Mouse (Mus musculus) cerebellum, postnatal 36 days (tissue): Measurements from ENCODE around the gene Hnrnpf.
A peak's percentile ranks its signal among the peaks of the same experiment; 100 is the strongest.
"Not testable (repeated sequence)": the region's sequence is repeated elsewhere in the genome, so short reads cannot be mapped to it uniquely, and the experiment has no call there.

Source experiments
- DNase-seq, 2 experiments: peaks; one replicate each; pipeline ENCODE4 v3.0.0; 2021 to 2022; ENCODE audit warnings: mixed read lengths in 2 of 2

The Hnrnpf gene

GRCm38 (mm10) chr6:117900126-117901080, at the start of gene Hnrnpf:
Gene Hnrnpf (plus strand): TSS chr6:117900324.
- no peak for DNase-seq

GRCm38 (mm10) chr6:117851747-117852146, 48.4 kb upstream of the Hnrnpf start:
- DNase-seq, result no peak

- no peak for DNase-seq
Measured at GRCm38 (mm10) chr6:117857990-117858389, 42.1 kb upstream of the Hnrnpf start.

GRCm38 (mm10) chr6:117861848-117862247, 38.3 kb upstream of the Hnrnpf start, which contains the start of gene Zfp239:
Gene Zfp239 (plus strand): TSS chr6:117862100.
- no peak for DNase-seq

- no peak for DNase-seq
Measured at GRCm38 (mm10) chr6:117862465-117862864, 37.7 kb upstream of the Hnrnpf start.

- peak; percentile 71 to 72 for DNase-seq
Measured at GRCm38 (mm10) chr6:117862899-117863620, 37.1 kb upstream of the Hnrnpf start.

- no peak for DNase-seq
Measured at GRCm38 (mm10) chr6:117863751-117864150, 36.4 kb upstream of the Hnrnpf start.

GRCm38 (mm10) chr6:117868187-117868586, 31.9 kb upstream of the Hnrnpf start:
- DNase-seq, result no peak

GRCm38 (mm10) chr6:117871034-117871433, 29.1 kb upstream of the Hnrnpf start:
- DNase-seq, result no peak

GRCm38 (mm10) chr6:117873450-117873849, 26.7 kb upstream of the Hnrnpf start:
- not testable (repeated sequence) for DNase-seq

GRCm38 (mm10) chr6:117874621-117875281, 25.4 kb upstream of the Hnrnpf start:
- DNase-seq, result no peak

GRCm38 (mm10) chr6:117878700-117879407, 21.3 kb upstream of the Hnrnpf start:
- DNase-seq, result peak in 1 of 2 experiments; percentile 83

GRCm38 (mm10) chr6:117879408-117880115, 20.6 kb upstream of the Hnrnpf start:
- DNase-seq, result peak; percentile 99 to 100

GRCm38 (mm10) chr6:117880394-117880838, 19.7 kb upstream of the Hnrnpf start:
- no peak for DNase-seq

GRCm38 (mm10) chr6:117881229-117881628, 18.9 kb upstream of the Hnrnpf start:
- no peak for DNase-seq

GRCm38 (mm10) chr6:117881997-117882396, 18.1 kb upstream of the Hnrnpf start:
- DNase-seq, result no peak

GRCm38 (mm10) chr6:117885943-117886342, 14.2 kb upstream of the Hnrnpf start:
- no peak for DNase-seq

- no peak for DNase-seq
Measured at GRCm38 (mm10) chr6:117888032-117888431, 12.1 kb upstream of the Hnrnpf start.

GRCm38 (mm10) chr6:117888642-117889096, 11.5 kb upstream of the Hnrnpf start:
- DNase-seq, result no peak

GRCm38 (mm10) chr6:117890257-117890656, 9.9 kb upstream of the Hnrnpf start:
- no peak for DNase-seq

- DNase-seq, result no peak
Measured at GRCm38 (mm10) chr6:117891369-117892160, 8.6 kb upstream of the Hnrnpf start.
